Mouse (Mus musculus) heart, embryonic 14.5 days (tissue): Measurements from ENCODE around the gene Magoh. TPM values are rescaled to one million over a fixed set of nuclear protein-coding genes. Genes with fewer than 3 reads are reported as not detected.
A peak's percentile ranks its signal among the peaks of the same experiment; 100 is the strongest.

Experiments
- ATAC-seq: fragments of 200-750 bp; cut with Nextera tagmentation; 2 replicates; pipeline ENCODE4 v1.8.0; 2017; ENCODE audit warnings: low read depth, moderate TSS enrichment; ENCODE audit not compliant: insufficient number of reproducible peaks, insufficient read depth, low FRiP score
- H3K27ac ChIP-seq, 2 experiments: fragments of 200-500 bp in 1 of 2; fragments of 300-500 bp in 1 of 2; sonication (generic) in 1 of 2; replicated peaks in 1 of 2; 2 replicates each; pipeline ENCODE4 v1.5.1; 2012 to 2014; ENCODE audit warnings: low read depth in 2 of 2, low read length in 2 of 2, control low read depth in 1 of 2, mild to moderate bottlenecking in 1 of 2, mixed read lengths in 1 of 2; ENCODE audit not compliant: control insufficient read depth in 1 of 2, insufficient read depth in 1 of 2
- H3K27me3 ChIP-seq: fragments of 300-500 bp; sonication (generic); 2 replicates; pipeline ENCODE4 v1.6.1; 2014; ENCODE audit warnings: mild to moderate bottlenecking, low read length, control low read depth; ENCODE audit not compliant: control insufficient read depth, insufficient read depth
- H3K36me3 ChIP-seq: fragments of 300-500 bp; sonication (generic); 2 replicates; pipeline ENCODE4 v1.6.1; 2014; ENCODE audit warnings: mild to moderate bottlenecking, control low read depth, low read length, mixed read lengths; ENCODE audit not compliant: control insufficient read depth, insufficient read depth
- H3K4me1 ChIP-seq, 2 experiments: fragments of 200-500 bp in 1 of 2; fragments of 300-500 bp in 1 of 2; sonication (generic) in 1 of 2; 2 replicates each; pipeline ENCODE4 v1.6.1; 2012 to 2014; ENCODE audit warnings: low read length in 2 of 2, control low read depth in 1 of 2, mixed read lengths in 1 of 2; ENCODE audit not compliant: control insufficient read depth in 2 of 2, insufficient read depth in 2 of 2
- H3K4me2 ChIP-seq: fragments of 300-500 bp; sonication (generic); 2 replicates; pipeline ENCODE4 v1.6.1; 2014; ENCODE audit warnings: mild to moderate bottlenecking, low read length
- H3K4me3 ChIP-seq, 2 experiments: fragments of 200-500 bp in 1 of 2; fragments of 300-500 bp in 1 of 2; sonication (generic) in 1 of 2; 2 replicates each; pipeline ENCODE4 v1.5.1; 2012 to 2014; ENCODE audit warnings: low read length in 2 of 2, mild to moderate bottlenecking in 2 of 2, control low read depth in 1 of 2, low read depth in 1 of 2, moderate library complexity in 1 of 2; ENCODE audit not compliant: control insufficient read depth in 1 of 2, insufficient read depth in 1 of 2
- H3K9ac ChIP-seq: fragments of 300-500 bp; sonication (generic); 2 replicates; pipeline ENCODE4 v1.6.1; 2014; ENCODE audit warnings: mild to moderate bottlenecking, low read length
- H3K9me3 ChIP-seq: fragments of 300-500 bp; sonication (generic); 2 replicates; pipeline ENCODE4 v1.6.1; 2016; ENCODE audit warnings: low read length, control low read depth; ENCODE audit not compliant: control insufficient read depth
- WGBS: fragments of 180-500 bp; shearing (Covaris S2); extraction: QIAGEN DNeasy Blood & Tissue Kit; methylation state at CpG from one replicate; pipeline ENCODE4 v1.1.7; 2014; 5-methylcytosine and 5-hydroxymethylcytosine counted together
- polyA plus RNA-seq: library from polyadenylated mRNA; unstranded; fragments of >200 nt; fragmentation: Nextera tagmentation; extraction: Ambion mirVana; gene quantifications from 2 replicates; pipeline ENCODE4 v1.2.1, GENCODE M21; 2014

The Magoh gene
- polyA plus RNA-seq, 1 experiment from 2014 or later = 94.5 TPM

DNA sequence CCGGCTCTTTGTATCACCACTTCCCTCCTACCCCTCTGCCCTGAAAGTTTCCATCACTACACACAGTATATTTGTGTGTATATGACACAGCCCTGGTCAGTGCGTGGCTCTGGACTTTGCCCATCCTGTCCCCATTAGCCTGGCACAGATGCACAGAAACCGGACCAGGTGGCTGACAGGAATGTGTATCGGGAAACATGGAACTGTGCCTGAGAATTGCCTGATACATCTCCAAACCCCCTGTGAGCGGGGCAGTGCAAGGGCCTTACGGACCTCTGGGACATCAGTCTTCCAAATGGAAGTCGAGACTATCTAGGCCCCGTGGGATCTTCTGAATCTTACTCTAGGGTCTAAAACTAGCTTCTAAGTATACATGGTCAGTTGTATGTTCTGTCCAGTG lies 26.2 kb upstream of the Magoh start:
- no peak for ATAC-seq
- H3K9ac ChIP-seq = no peak overlapping the region
- H3K36me3 ChIP-seq = no peaks in the 10 kb centered on the region
- WGBS = 85% methylated on average over 8 of the region's 8 CpGs
- H3K4me2 ChIP-seq = no peak overlapping the region
- peaks cover 4% of the 10 kb centered on the region for H3K27me3 ChIP-seq
- H3K4me3 ChIP-seq = no peak overlapping the region
- no peaks in the 10 kb centered on the region for H3K9me3 ChIP-seq
- H3K27ac ChIP-seq = no peak overlapping the region
- no peaks in the 10 kb centered on the region for H3K4me1 ChIP-seq

DNA sequence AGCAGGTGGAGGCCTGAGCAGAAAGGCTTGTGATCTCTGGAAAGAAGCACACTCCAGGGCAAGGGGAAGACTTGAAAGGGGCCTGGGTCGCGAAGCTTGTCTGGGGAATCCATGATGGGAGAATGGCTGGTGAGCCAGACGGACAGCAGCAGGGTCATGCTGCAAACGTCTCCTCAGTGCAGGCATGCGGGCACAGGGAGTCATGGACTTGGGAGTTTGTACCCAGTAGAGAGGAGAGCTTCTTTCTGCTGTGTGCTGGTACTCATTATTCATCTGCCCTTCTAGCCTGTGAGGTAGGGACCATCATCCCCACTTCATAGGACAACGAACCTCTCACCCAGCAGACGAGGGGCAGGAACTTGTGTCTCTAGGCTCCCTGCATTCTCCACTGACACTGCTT lies 25.7 kb upstream of the Magoh start:
- Histone ChIP-seq H3K27me3 (peaks cover 4% of the 10 kb centered on the region; the same call in 1 of the 2 replicates), H3K27ac (no peak overlapping the region), H3K9me3 (no peaks in the 10 kb centered on the region), H3K4me2 (no peak overlapping the region), H3K36me3 (no peaks in the 10 kb centered on the region), H3K4me1 (no peaks in the 10 kb centered on the region), H3K4me3 (no peak overlapping the region), H3K9ac (no peak overlapping the region)
- WGBS = 80% methylated on average over 7 of the region's 7 CpGs
- ATAC-seq = no peak

DNA sequence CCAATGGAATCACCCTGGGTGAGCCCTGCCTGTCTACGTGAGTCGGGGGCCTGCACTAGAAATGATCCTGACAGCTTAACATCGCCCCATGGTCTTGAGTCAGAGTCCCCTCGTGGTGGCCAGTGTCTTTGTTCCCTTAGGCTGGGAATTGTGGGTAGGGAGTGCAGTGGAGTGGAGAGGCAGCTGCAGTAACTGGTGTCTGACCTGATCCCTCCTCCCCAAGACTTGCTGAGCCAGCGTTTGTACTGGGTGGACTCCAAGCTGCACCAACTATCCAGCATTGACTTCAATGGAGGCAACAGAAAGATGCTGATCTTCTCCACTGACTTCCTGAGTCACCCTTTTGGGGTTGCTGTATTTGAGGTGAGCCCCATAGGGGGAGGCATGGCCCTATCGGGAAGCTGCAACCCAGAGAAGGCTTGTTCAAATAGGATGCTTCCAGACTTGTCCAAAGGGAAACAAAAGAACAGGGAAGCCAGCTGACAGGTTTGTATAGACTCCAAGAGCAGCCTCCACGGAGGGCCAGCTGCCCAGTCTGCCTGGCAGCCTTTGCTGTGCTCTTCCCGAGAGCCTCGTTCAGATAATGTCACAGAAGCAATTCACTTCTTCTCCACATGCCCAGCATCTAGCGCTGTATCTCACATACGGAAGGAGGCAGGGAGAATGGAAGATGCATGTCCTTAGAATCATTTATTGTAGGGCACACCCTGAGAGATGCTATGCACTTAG lies 22.4 kb upstream of the Magoh start:
- no peak overlapping the region for H3K4me3 ChIP-seq
- H3K27me3 ChIP-seq = no peaks in the 10 kb centered on the region
- H3K4me2 ChIP-seq = no peak overlapping the region
- 64% methylated on average over 11 of the region's 11 CpGs for WGBS
- H3K4me1 ChIP-seq = no peaks in the 10 kb centered on the region
- H3K9ac ChIP-seq = no peak overlapping the region
- no peak overlapping the region for H3K27ac ChIP-seq
- H3K9me3 ChIP-seq = no peaks in the 10 kb centered on the region
- no peak for ATAC-seq
- no peaks in the 10 kb centered on the region for H3K36me3 ChIP-seq

DNA sequence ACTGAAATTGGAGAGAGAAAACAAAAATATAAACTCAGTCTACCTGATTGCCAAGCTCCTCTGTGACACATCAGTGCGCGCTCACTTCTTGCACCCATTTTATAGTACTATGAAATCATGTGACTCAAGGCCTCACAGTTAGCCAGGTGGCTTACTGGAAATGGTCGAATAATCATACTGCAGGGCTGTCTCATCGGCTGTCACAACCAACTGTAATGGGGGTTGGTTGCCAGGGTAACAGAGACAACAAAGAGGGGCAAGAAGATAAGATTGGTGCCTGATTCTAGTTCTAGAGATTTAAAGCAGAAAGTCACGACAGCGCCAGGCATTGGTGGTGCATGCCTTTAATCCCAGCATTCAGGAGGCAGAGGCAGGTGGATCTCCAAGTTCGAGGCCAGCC lies 20.6 kb upstream of the Magoh start:
- 77% methylated on average over 7 of the region's 7 CpGs for WGBS
- Histone ChIP-seq H3K36me3 (no peaks in the 10 kb centered on the region), H3K4me1 (no peaks in the 10 kb centered on the region), H3K9me3 (no peaks in the 10 kb centered on the region), H3K4me3 (no peak overlapping the region), H3K9ac (no peak overlapping the region), H3K4me2 (no peak overlapping the region), H3K27ac (no peak overlapping the region), H3K27me3 (no peaks in the 10 kb centered on the region)
- no peak for ATAC-seq

- whole genome bisulfite sequencing = 68% methylated on average over 4 of the region's 4 CpGs
- no peaks in the 10 kb centered on the region for H3K27me3 ChIP-seq
- no peak overlapping the region for H3K9ac ChIP-seq
- H3K9me3 ChIP-seq = no peaks in the 10 kb centered on the region
- no peak overlapping the region for H3K4me3 ChIP-seq
- no peak overlapping the region for H3K27ac ChIP-seq
- H3K4me1 ChIP-seq = no peaks in the 10 kb centered on the region
- H3K36me3 ChIP-seq = no peaks in the 10 kb centered on the region
- no peak overlapping the region for H3K4me2 ChIP-seq
- no peak for ATAC-seq
These were observed 14.7 kb upstream of the Magoh start for GRCm38 (mm10) chr4:107864866-107865265.

DNA sequence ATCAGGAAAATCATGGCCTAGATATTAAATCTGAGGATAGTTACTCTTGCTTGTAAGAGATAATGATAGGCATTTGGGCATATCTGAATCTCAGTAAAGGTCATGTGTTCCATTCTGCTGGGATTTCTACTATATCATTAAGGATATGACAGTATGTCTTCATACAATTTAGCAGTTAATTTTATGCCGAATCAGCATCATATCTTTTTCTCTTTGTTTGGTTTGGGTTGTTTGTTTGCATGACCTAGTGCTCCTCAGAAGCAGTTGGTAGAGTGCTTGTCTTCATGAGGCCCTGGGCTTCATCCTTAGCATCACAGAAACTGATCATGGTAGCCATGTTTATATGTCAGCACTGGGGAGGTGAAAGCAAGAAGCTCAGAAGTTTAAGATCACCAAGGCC lies 2.1 kb downstream of the Magoh start:
- no peak overlapping the region for H3K27ac ChIP-seq
- H3K9ac ChIP-seq = no peak overlapping the region
- no peak overlapping the region for H3K4me3 ChIP-seq
- H3K27me3 ChIP-seq = no peaks in the 10 kb centered on the region
- WGBS = 92% methylated on average over 1 of the region's 1 CpGs
- peaks cover 0 to 8% of the 10 kb centered on the region in 2 experiments; a peak in 2 of 4 replicates for H3K4me1 ChIP-seq
- H3K36me3 ChIP-seq = peaks cover 54% of the 10 kb centered on the region
- no peak for ATAC-seq
- no peaks in the 10 kb centered on the region for H3K9me3 ChIP-seq
- H3K4me2 ChIP-seq = no peak overlapping the region

DNA sequence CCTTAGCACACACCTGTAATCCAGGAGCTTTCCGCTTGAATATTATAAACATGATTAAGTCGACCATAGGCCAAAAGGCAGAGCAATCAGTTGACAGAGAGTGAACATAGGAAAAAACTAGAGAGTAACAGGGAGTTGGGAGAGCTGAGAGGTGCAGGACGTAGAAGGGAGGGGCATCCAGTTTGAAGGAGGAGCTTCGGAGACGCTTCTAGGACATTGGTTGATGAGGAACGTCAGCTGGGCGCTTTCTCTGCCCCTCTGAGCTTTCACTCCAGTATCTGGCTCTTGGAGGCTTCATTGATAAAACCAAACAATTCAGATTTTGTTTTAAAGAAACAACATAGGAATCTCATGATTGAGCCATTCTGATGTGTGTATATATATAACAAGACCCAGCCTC lies 6.8 kb downstream of the Magoh start:
- Histone ChIP-seq H3K27ac (no peak overlapping the region), H3K9ac (no peak overlapping the region), H3K27me3 (no peaks in the 10 kb centered on the region), H3K4me1 (peaks cover 0 to 12% of the 10 kb centered on the region in 2 experiments; a peak in 1 of 4 replicates), H3K36me3 (peaks cover 66% of the 10 kb centered on the region), H3K4me2 (no peak overlapping the region), H3K4me3 (no peak overlapping the region), H3K9me3 (no peaks in the 10 kb centered on the region)
- no peak for ATAC-seq
- WGBS = 86% methylated on average over 7 of the region's 7 CpGs

GRCm38 (mm10) chr4:107889385-107889730 lies 9.8 kb downstream of the Magoh start:
- H3K36me3 ChIP-seq = peaks cover 63% of the 10 kb centered on the region
- H3K4me2 ChIP-seq = peak overlapping the region; percentile 90
- H3K27ac ChIP-seq = peak overlapping the region in 1 of 2 experiments; percentile 86; a peak in 2 of 4 replicates
- peak overlapping the region; percentile 81 for H3K9ac ChIP-seq
- 0 out of 2 replicates have a peak, but pooled peaks have one; percentile 4 for ATAC-seq
- H3K4me1 ChIP-seq = peaks cover 0 to 12% of the 10 kb centered on the region in 2 experiments; a peak in 1 of 4 replicates
- peak overlapping the region; percentile 64 to 77 for H3K4me3 ChIP-seq
- 1% methylated on average over 12 of the region's 12 CpGs for WGBS
- no peaks in the 10 kb centered on the region for H3K9me3 ChIP-seq
- H3K27me3 ChIP-seq = no peaks in the 10 kb centered on the region
